Mouse (Mus musculus) small intestine, adult 2 months (tissue): Measurements from ENCODE around the gene Mpv17l2. TPM values are rescaled to one million over a fixed set of nuclear protein-coding genes. Genes with fewer than 3 reads are reported as not detected.

Source experiments
- H3K27ac ChIP-seq: fragments of 200-500 bp; 2 replicates; pipeline ENCODE4 v1.5.1; 2012; ENCODE audit warnings: low read depth, low read length, control low read depth, inconsistent platforms; ENCODE audit not compliant: insufficient read depth
- H3K27me3 ChIP-seq: fragments of 200-500 bp; 2 replicates; pipeline ENCODE4 v1.6.1; 2012; ENCODE audit warnings: mild to moderate bottlenecking, moderate library complexity, low read length, inconsistent platforms; ENCODE audit not compliant: control insufficient read depth, insufficient read depth
- H3K36me3 ChIP-seq: fragments of 200-500 bp; 2 replicates; pipeline ENCODE4 v1.6.1; 2012; ENCODE audit warnings: mild to moderate bottlenecking, low read length, control low read depth, inconsistent platforms; ENCODE audit not compliant: control insufficient read depth, insufficient read depth
- H3K4me1 ChIP-seq: fragments of 200-500 bp; 2 replicates; pipeline ENCODE4 v1.6.1; 2012; ENCODE audit warnings: low read length, inconsistent platforms, mixed read lengths; ENCODE audit not compliant: control insufficient read depth, insufficient read depth, insufficient read length
- H3K4me3 ChIP-seq: fragments of 200-500 bp; 2 replicates; pipeline ENCODE4 v1.5.1; 2012; ENCODE audit warnings: low read depth, mild to moderate bottlenecking, control low read depth, inconsistent platforms, low read length, moderate library complexity
- CTCF ChIP-seq: fragments of 200-500 bp; IDR thresholded peaks from 2 replicates; pipeline ENCODE4 v1.5.1; 2012; ENCODE audit warnings: low read depth, mild to moderate bottlenecking, control low read depth, inconsistent platforms, low read length, moderate library complexity, mixed read lengths; ENCODE audit not compliant: insufficient replicate concordance, insufficient read length; ENCODE audit errors: extremely low read depth
- POLR2A ChIP-seq: fragments of 200-500 bp; IDR thresholded peaks from 2 replicates; pipeline ENCODE4 v1.6.1; 2012; ENCODE audit warnings: low read depth, mild to moderate bottlenecking, control low read depth, inconsistent platforms, low read length, moderate library complexity
- whole genome bisulfite sequencing: fragments of 180-500 bp; shearing (Covaris S2); methylation state at CpG from one replicate; pipeline ENCODE4 v1.1.7; 2018; 5-methylcytosine and 5-hydroxymethylcytosine counted together
- polyA plus RNA-seq: library from polyadenylated mRNA; depleted of rRNA; stranded (reverse); fragments of >200 nt; gene quantifications from 2 replicates; pipeline ENCODE4 v1.2.3, GENCODE M21; 2012

The Mpv17l2 gene
- polyA plus RNA-seq, 1 experiment = 190 TPM

DNA sequence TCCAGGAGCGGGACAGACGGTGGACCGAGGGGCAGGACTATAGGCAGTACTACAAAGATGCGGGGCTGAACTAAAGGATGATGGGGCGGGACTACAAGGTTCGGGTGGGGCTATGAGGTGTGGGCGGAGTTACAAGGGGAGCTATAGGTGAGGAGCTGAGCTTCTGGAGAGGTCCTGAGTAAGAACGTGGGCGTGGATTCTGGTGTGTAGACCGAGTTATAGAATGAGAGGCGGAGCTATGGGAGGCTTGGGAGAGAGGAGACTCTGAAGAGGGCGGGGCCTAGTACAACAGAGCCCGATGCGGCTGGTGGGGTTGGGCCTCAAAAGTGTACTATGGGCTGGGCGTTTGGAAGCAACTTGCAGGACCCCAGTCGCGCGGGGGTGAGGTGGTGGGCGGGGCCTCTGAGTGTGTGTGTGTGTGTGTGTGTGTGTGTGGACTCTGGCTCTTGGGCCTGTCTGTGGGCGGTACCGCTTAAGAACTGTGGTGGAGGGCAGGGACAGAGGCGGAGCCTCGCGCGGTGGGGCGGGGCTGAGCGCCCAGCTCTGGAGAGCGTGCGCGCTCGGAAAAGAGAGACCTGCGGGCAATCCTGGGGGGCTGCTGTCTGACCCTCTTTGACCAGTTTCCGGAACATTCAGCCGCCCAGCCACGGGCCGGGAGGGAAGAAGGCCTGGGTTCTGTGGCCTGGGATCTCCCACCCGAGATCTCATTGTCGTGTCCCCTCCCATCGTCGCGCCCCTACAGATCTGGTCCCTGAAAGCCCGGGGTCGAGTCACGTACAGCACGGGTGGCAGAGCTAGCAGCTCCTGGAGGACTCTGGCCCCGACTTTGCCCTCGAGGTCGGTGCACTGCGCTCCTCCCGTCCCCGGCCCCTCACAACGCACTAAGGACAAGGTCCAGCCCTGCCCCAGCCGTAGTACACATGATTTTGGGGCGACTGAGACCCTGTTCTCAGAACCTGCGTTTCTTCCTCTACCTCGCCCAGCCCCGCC is 36.6 kb upstream of the Mpv17l2 start:
- H3K4me1 ChIP-seq = peaks cover 25% of the 10 kb centered on the region
- peak overlapping the region; percentile 77 for H3K4me3 ChIP-seq
- H3K27ac ChIP-seq = peak overlapping the region; percentile 87
- no peaks in the 10 kb centered on the region for H3K36me3 ChIP-seq
- no peak for TF ChIP-seq CTCF
- TF ChIP-seq POLR2A = 0 out of 2 replicates have a peak, but pooled peaks have one; percentile 10
- H3K27me3 ChIP-seq = no peaks in the 10 kb centered on the region; the same call in 1 of the 2 replicates
- WGBS = under 1% methylated on average over 57 of the region's 57 CpGs

- Histone ChIP-seq H3K4me3 (peak overlapping the region; percentile 77), H3K27me3 (no peaks in the 10 kb centered on the region; the same call in 1 of the 2 replicates), H3K27ac (peak overlapping the region; percentile 34), H3K36me3 (no peaks in the 10 kb centered on the region), H3K4me1 (peaks cover 28% of the 10 kb centered on the region)
- TF ChIP-seq CTCF = no peak
- peak; percentile 49; the same call in 1 of the 2 replicates for TF ChIP-seq POLR2A
- 3% methylated on average over 54 of the region's 54 CpGs for WGBS
These were observed 35.8 kb upstream of the Mpv17l2 start for GRCm38 (mm10) chr8:70796403-70797080.

DNA sequence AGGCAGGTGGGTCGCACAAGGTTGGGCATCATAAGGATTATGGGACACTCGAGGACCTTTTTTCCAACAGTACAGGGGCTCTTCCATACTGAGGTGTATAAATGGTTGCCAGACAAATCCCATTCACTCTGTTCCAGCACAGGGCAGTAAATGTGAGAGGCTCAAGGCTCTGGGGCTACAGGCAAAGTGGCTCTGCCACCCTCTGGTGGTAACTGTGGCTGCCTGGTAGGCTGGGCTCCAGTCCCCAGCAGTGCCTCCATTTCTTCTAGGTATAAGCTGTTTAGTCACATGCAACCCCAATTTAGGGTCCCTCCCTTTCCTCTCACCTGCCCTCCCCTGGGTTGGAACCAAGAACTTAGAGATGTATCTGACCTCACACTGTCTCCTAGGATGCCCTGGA is 34.6 kb upstream of the Mpv17l2 start:
- H3K4me3 ChIP-seq = no peak overlapping the region
- peaks cover 38% of the 10 kb centered on the region for H3K4me1 ChIP-seq
- H3K27me3 ChIP-seq = no peaks in the 10 kb centered on the region; the same call in 1 of the 2 replicates
- no peaks in the 10 kb centered on the region for H3K36me3 ChIP-seq
- 97% methylated on average over 2 of the region's 2 CpGs for WGBS
- no peak for TF ChIP-seq POLR2A
- no peak for TF ChIP-seq CTCF
- no peak overlapping the region for H3K27ac ChIP-seq

- Histone ChIP-seq H3K27ac (no peak overlapping the region), H3K4me3 (no peak overlapping the region), H3K36me3 (peaks cover 4% of the 10 kb centered on the region; the same call in 1 of the 2 replicates), H3K4me1 (peaks cover 38% of the 10 kb centered on the region), H3K27me3 (no peaks in the 10 kb centered on the region)
- TF ChIP-seq CTCF (no peak), POLR2A (no peak)
- WGBS = 84% methylated on average over 2 of the region's 2 CpGs
These were observed 33.5 kb upstream of the Mpv17l2 start for GRCm38 (mm10) chr8:70794215-70794614.

- H3K4me1 ChIP-seq = peaks cover 35% of the 10 kb centered on the region
- under 1% methylated on average over 20 of the region's 20 CpGs for WGBS
- TF ChIP-seq CTCF = no peak
- 0 out of 2 replicates have a peak, but pooled peaks have one; percentile 27 for TF ChIP-seq POLR2A
- peak overlapping the region; percentile 18; the same call in 1 of the 2 replicates for H3K27ac ChIP-seq
- no peaks in the 10 kb centered on the region for H3K27me3 ChIP-seq
- H3K4me3 ChIP-seq = peak overlapping the region; percentile 70
- peaks cover 10% of the 10 kb centered on the region for H3K36me3 ChIP-seq
These were observed 32.0 kb upstream of the Mpv17l2 start for GRCm38 (mm10) chr8:70792700-70793099.

GRCm38 (mm10) chr8:70791975-70792691 is 31.4 kb upstream of the Mpv17l2 start:
- H3K4me1 ChIP-seq = peaks cover 36% of the 10 kb centered on the region
- H3K27me3 ChIP-seq = no peaks in the 10 kb centered on the region
- TF ChIP-seq CTCF (no peak), POLR2A (peak; percentile 62)
- peaks cover 11% of the 10 kb centered on the region for H3K36me3 ChIP-seq
- peak overlapping the region; percentile 70 for H3K4me3 ChIP-seq
- H3K27ac ChIP-seq = peak overlapping the region; percentile 18; the same call in 1 of the 2 replicates
- 1% methylated on average over 58 of the region's 58 CpGs for WGBS
